Comparison of ENCODE assay signal across 8 mouse cellular contexts in the genomic region with DNA sequence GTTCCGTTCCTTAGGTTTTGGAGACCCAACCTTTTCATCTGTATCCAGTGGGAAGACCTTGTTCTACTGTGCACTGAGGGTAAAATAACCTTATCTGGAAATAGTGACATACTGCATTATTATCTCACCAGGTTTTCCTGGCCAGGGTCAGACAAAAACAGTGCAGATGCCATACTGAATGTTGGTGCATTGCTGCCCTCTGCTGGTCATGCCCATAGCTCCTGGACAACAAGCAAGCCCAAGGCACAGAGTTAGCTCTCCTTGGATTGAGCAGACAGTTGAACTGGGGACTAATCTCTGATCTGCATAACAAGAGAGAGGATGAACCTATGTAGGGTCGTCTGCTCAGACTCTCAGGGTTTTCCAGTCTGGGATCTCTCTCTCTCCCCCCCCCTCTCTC. TPM values are rescaled to one million over a fixed set of nuclear protein-coding genes. Genes with fewer than 3 reads are reported as not detected.
DNase-seq lines count a peak whose midpoint lies in the region; ATAC-seq and TF ChIP-seq lines count a peak whose summit lies in the region.

No protein-coding gene starts in this region.

- no peak for TF ChIP-seq EP300 in CH12.LX (IDR thresholded peaks at IDR 0.05; ENCODE audit: low read length)
- no peak; the same call in 1 of the 2 replicates for TF ChIP-seq EP300 in heart, postnatal 0 days (IDR thresholded peaks at IDR 0.05; ENCODE audit: low read depth)
- no peak for TF ChIP-seq EP300 in liver, embryonic 14.5 days (IDR thresholded peaks at IDR 0.05; ENCODE audit: low read depth)

- no peaks in the 10 kb centered on the region for H3K36me3 ChIP-seq in CH12.LX (replicated peaks in 1 of 2; ENCODE audit: control insufficient read depth in 1 of 2, insufficient read depth in 1 of 2, low read length in 1 of 2)
- no peaks in the 10 kb centered on the region for H3K36me3 ChIP-seq in forebrain, embryonic 11.5 days (ENCODE audit: control insufficient read depth, insufficient read depth, low read length)
- H3K36me3 ChIP-seq in heart, postnatal 0 days (replicated peaks; ENCODE audit: control insufficient read depth, insufficient read depth, low read length): no peaks in the 10 kb centered on the region
- no peaks in the 10 kb centered on the region for H3K36me3 ChIP-seq in liver, embryonic 14.5 days (replicated peaks; ENCODE audit: control insufficient read depth, insufficient read depth, low read depth)
- no peaks in the 10 kb centered on the region for H3K36me3 ChIP-seq in neural tube, embryonic 13.5 days

- no peaks in the 10 kb centered on the region for H3K79me2 ChIP-seq in CH12.LX (replicated peaks; ENCODE audit: control insufficient read depth, extremely low read depth, insufficient read depth, poor library complexity, severe bottlenecking)

- in situ Hi-C loops in CH12.LX (cut with MboI; ENCODE audit: low pct_ligation_motif_present, low pct_unique_long_range_greater_than_20kb, low sequenced_read_pairs): loop anchor here (25.0 kb wide), 1 partner anchor 490 kb away; the partner anchor contains the start of gene Ccdc63

- 36% methylated on average over 2 of the region's 2 CpGs for WGBS in forebrain, embryonic 11.5 days
- 11% methylated on average over 2 of the region's 2 CpGs for WGBS in heart, postnatal 0 days
- WGBS in liver, embryonic 14.5 days (ENCODE audit: insufficient replicate concordance): 33% methylated on average over 2 of the region's 2 CpGs
- 44% methylated on average over 2 of the region's 2 CpGs for WGBS in neural tube, embryonic 13.5 days

- H3K9ac ChIP-seq in CH12.LX (ENCODE audit: insufficient read depth, low read depth): no peak overlapping the region
- no peak overlapping the region for H3K9ac ChIP-seq in forebrain, embryonic 11.5 days (ENCODE audit: low read length)
- no peak overlapping the region for H3K9ac ChIP-seq in heart, postnatal 0 days (replicated peaks; ENCODE audit: low read depth, low read length)
- H3K9ac ChIP-seq in liver, embryonic 14.5 days (replicated peaks): no peak overlapping the region
- H3K9ac ChIP-seq in neural tube, embryonic 13.5 days: no peak overlapping the region

- H3K27ac ChIP-seq in CH12.LX (ENCODE audit: insufficient read depth, low read depth): no peak overlapping the region
- H3K27ac ChIP-seq in forebrain, embryonic 11.5 days (ENCODE audit: low read depth, low read length): no peak overlapping the region
- H3K27ac ChIP-seq in heart, postnatal 0 days (ENCODE audit: low read depth): peak overlapping the region; percentile 54
- no peak overlapping the region for H3K27ac ChIP-seq in liver, embryonic 14.5 days
- no peak overlapping the region for H3K27ac ChIP-seq in neural tube, embryonic 13.5 days (replicated peaks)

- no peaks in the 10 kb centered on the region for H3K27me3 ChIP-seq in CH12.LX (replicated peaks)
- H3K27me3 ChIP-seq in forebrain, embryonic 11.5 days (ENCODE audit: control insufficient read depth, insufficient read depth, low read length): no peaks in the 10 kb centered on the region
- H3K27me3 ChIP-seq in heart, postnatal 0 days (ENCODE audit: control insufficient read depth, insufficient read depth, low read length): no peaks in the 10 kb centered on the region
- no peaks in the 10 kb centered on the region for H3K27me3 ChIP-seq in liver, embryonic 14.5 days (ENCODE audit: control insufficient read depth, insufficient read depth, low read length)
- H3K27me3 ChIP-seq in neural tube, embryonic 13.5 days: no peaks in the 10 kb centered on the region

- DNase-seq in CH12.LX (ENCODE audit: extremely low read depth): peak; percentile 87
- peak; percentile 43 for DNase-seq in c-Kit-negative CD71-positive TER-119-positive erythroid progenitor cells, embryonic 14.5 days (ENCODE audit: low read depth, low spot score)
- peak; percentile 93 for DNase-seq in forebrain, embryonic 11.5 days (ENCODE audit: low spot score)
- DNase-seq in heart, postnatal 0 days (ENCODE audit: low spot score): peak; percentile 92
- DNase-seq in kidney, postnatal 25 days: peak; percentile 87 to 95
- DNase-seq in liver, embryonic 14.5 days (ENCODE audit: low read depth in 3 of 3, low spot score in 3 of 3): peak; percentile 50 to 51 (median 50)
- peak; percentile 64 for DNase-seq in telencephalon, adult 2 months (ENCODE audit: low read depth, low spot score)

- dilution Hi-C loops in CH12.LX (cut with MboI; ENCODE audit: extremely low pct_ligation_motif_present, extremely low pct_unique_long_range_greater_than_20kb, low sequenced_read_pairs): no loop called here

- no peaks in the 10 kb centered on the region for H3K9me3 ChIP-seq in CH12.LX (replicated peaks; ENCODE audit: low read length)
- no peaks in the 10 kb centered on the region for H3K9me3 ChIP-seq in forebrain, embryonic 11.5 days (ENCODE audit: control insufficient read depth, low read length)
- H3K9me3 ChIP-seq in heart, postnatal 0 days (replicated peaks; ENCODE audit: control insufficient read depth, low read length): no peaks in the 10 kb centered on the region
- no peaks in the 10 kb centered on the region for H3K9me3 ChIP-seq in liver, embryonic 14.5 days (ENCODE audit: control insufficient read depth, low read length)
- H3K9me3 ChIP-seq in neural tube, embryonic 13.5 days: no peaks in the 10 kb centered on the region

- no peak overlapping the region for H3K4me3 ChIP-seq in CH12.LX (replicated peaks in 1 of 3; ENCODE audit: low read depth in 2 of 3, low read length in 2 of 3, poor library complexity in 1 of 3)
- no peak overlapping the region for H3K4me3 ChIP-seq in forebrain, embryonic 11.5 days (ENCODE audit: low read depth, low read length)
- H3K4me3 ChIP-seq in heart, postnatal 0 days (ENCODE audit: low read depth, low read length): no peak overlapping the region
- no peak overlapping the region for H3K4me3 ChIP-seq in liver, embryonic 14.5 days (ENCODE audit: insufficient read depth in 1 of 2, low read depth in 2 of 2, low read length in 2 of 2)
- H3K4me3 ChIP-seq in neural tube, embryonic 13.5 days: no peak overlapping the region

- TF ChIP-seq POLR2A in CH12.LX (IDR thresholded peaks at IDR 0.05; ENCODE audit: low read depth, low read length): no peak

- 0 out of 2 replicates have a peak, but pooled peaks have one; percentile 53 for ATAC-seq in forebrain, embryonic 11.5 days (replicated peaks; ENCODE audit: low FRiP score)
- peak; percentile 85 for ATAC-seq in heart, postnatal 0 days (ENCODE audit: insufficient read depth, low read depth)
- peak; percentile 47; the same call in 1 of the 2 replicates for ATAC-seq in liver, embryonic 14.5 days (ENCODE audit: insufficient read depth)
- ATAC-seq in neural tube, embryonic 13.5 days (ENCODE audit: low read depth): peak; percentile 80; the same call in 1 of the 2 replicates

- peak; percentile 87 to 96 for TF ChIP-seq CTCF in CH12.LX (conservative IDR thresholded peaks at IDR 0.05 in 1 of 2, IDR thresholded peaks at IDR 0.05 in 1 of 2; ENCODE audit: low read depth in 2 of 2, low read length in 2 of 2)
- TF ChIP-seq CTCF in heart, postnatal 0 days (IDR thresholded peaks at IDR 0.05; ENCODE audit: low read depth): peak; percentile 99
- TF ChIP-seq CTCF in liver, embryonic 14.5 days (IDR thresholded peaks at IDR 0.05; ENCODE audit: low read depth): peak; percentile 94

- no peak overlapping the region for H3K4me2 ChIP-seq in CH12.LX (ENCODE audit: insufficient read depth, low read depth, poor library complexity, severe bottlenecking)
- H3K4me2 ChIP-seq in forebrain, embryonic 11.5 days (ENCODE audit: low read depth, low read length, severe bottlenecking): no peak overlapping the region
- no peak overlapping the region for H3K4me2 ChIP-seq in heart, postnatal 0 days (ENCODE audit: low read depth, low read length)
- no peak overlapping the region for H3K4me2 ChIP-seq in liver, embryonic 14.5 days (ENCODE audit: low read depth)
- no peak overlapping the region for H3K4me2 ChIP-seq in neural tube, embryonic 13.5 days

- H3K4me1 ChIP-seq in CH12.LX (ENCODE audit: control insufficient read depth in 1 of 2, insufficient read depth in 2 of 2): peaks cover 2 to 6% of the 10 kb centered on the region in 2 experiments; a peak in 1 of 4 replicates
- H3K4me1 ChIP-seq in forebrain, embryonic 11.5 days (replicated peaks; ENCODE audit: control insufficient read depth, insufficient read depth, low read length): no peaks in the 10 kb centered on the region
- peaks cover 10% of the 10 kb centered on the region for H3K4me1 ChIP-seq in heart, postnatal 0 days (ENCODE audit: control insufficient read depth, insufficient read depth)
- peaks cover 0 to 9% of the 10 kb centered on the region in 2 experiments; a peak in 3 of 4 replicates for H3K4me1 ChIP-seq in liver, embryonic 14.5 days (replicated peaks; ENCODE audit: control insufficient read depth in 2 of 2, insufficient read depth in 2 of 2, low read length in 1 of 2)
- 0 out of 2 replicates have a peak, but pooled peaks cover under 1% of the 10 kb centered on the region for H3K4me1 ChIP-seq in neural tube, embryonic 13.5 days (replicated peaks)

- peak; percentile 97 for TF ChIP-seq RAD21 in CH12.LX (IDR thresholded peaks at IDR 0.05; ENCODE audit: low read depth, low read length)

TF ChIP-seq in CH12.LX, 34 proteins besides CTCF, POLR2A, EP300 and RAD21 (continues in another document):
- TF ChIP-seq MXI1 (IDR thresholded peaks at IDR 0.05; ENCODE audit: low read depth, low read length) (no peak), SMC3 (IDR thresholded peaks at IDR 0.05; ENCODE audit: low read depth, low read length) (peak; percentile 91)

RNA-seq across cellular contexts. Expression of gene Ift81, which starts 12.9 kb away (rescaled TPM):
- total RNA-seq in CH12.LX (2012; rRNA removed) (3.4 and 5.0 TPM in 2 replicates), CH12.LX (2014; rRNA removed) (4.1 and 6.4 TPM in 2 replicates)
- polyA plus RNA-seq in CH12.LX (2012; ENCODE audit: insufficient read length, low read depth): 3.1 and 3.9 TPM in 2 replicates
- 49.4 TPM in 2 replicates for polyA plus RNA-seq in forebrain, embryonic 11.5 days (2014; fragmentation: Nextera tagmentation; extraction: Ambion mirVana)
- total RNA-seq in heart, postnatal 0 days (2014; rRNA removed; ENCODE audit: low replicate concordance): 36.3 and 43.8 TPM in 2 replicates
- 50.3 and 51.6 TPM in 2 replicates for polyA plus RNA-seq in heart, postnatal 0 days (2015; fragmentation: Nextera tagmentation; extraction: Ambion mirVana)
- polyA plus RNA-seq in liver, embryonic 14.5 days (2012; rRNA removed): 0.68 and 0.93 TPM in 2 replicates
- 2.0 and 2.2 TPM in 2 replicates for polyA plus RNA-seq in liver, embryonic 14.5 days (2014; fragmentation: Nextera tagmentation; extraction: Ambion mirVana)
- polyA plus RNA-seq in neural tube, embryonic 13.5 days (2015; fragmentation: Nextera tagmentation; extraction: Ambion mirVana): 54.0 and 57.8 TPM in 2 replicates

RNA-seq across cellular contexts. Expression of gene P2rx7, which starts 16.5 kb away (rescaled TPM):
- 0.59 and 0.76 TPM in 2 replicates for total RNA-seq in CH12.LX (2012; rRNA removed)
- total RNA-seq in CH12.LX (2014; rRNA removed): 1.4 and 1.5 TPM in 2 replicates
- polyA plus RNA-seq in CH12.LX (2012; ENCODE audit: insufficient read length, low read depth): 1.5 and 1.8 TPM in 2 replicates
- 0.32 and 0.77 TPM in 2 replicates for polyA plus RNA-seq in forebrain, embryonic 11.5 days (2014; fragmentation: Nextera tagmentation; extraction: Ambion mirVana)
- total RNA-seq in heart, postnatal 0 days (2014; rRNA removed; ENCODE audit: low replicate concordance): 2.7 and 4.4 TPM in 2 replicates
- 1.6 and 2.2 TPM in 2 replicates for polyA plus RNA-seq in heart, postnatal 0 days (2015; fragmentation: Nextera tagmentation; extraction: Ambion mirVana)
- polyA plus RNA-seq in liver, embryonic 14.5 days (2012; rRNA removed): 0.83 and 1.7 TPM in 2 replicates
- polyA plus RNA-seq in liver, embryonic 14.5 days (2014; fragmentation: Nextera tagmentation; extraction: Ambion mirVana): 0.83 and 0.99 TPM in 2 replicates
- polyA plus RNA-seq in neural tube, embryonic 13.5 days (2015; fragmentation: Nextera tagmentation; extraction: Ambion mirVana): 5.8 and 5.9 TPM in 2 replicates

Comparison
In these comparisons a context has a peak if more than half of its experiments do, and no peak if none do; other contexts are left out.
1. DNase-seq: peak in every context shown above with its lines; median percentile 93 in forebrain, embryonic 11.5 days; 92 in heart, postnatal 0 days; 91 in kidney, postnatal 25 days; 87 in CH12.LX; 64 in telencephalon, adult 2 months; 50 in liver, embryonic 14.5 days; 43 in c-Kit-negative CD71-positive TER-119-positive erythroid progenitor cells, embryonic 14.5 days.
2. RNA of gene Ift81, which starts 12.9 kb away (polyA plus RNA-seq): 54.0 to 57.8 TPM in neural tube, embryonic 13.5 days, 50.3 to 51.6 TPM in heart, postnatal 0 days and 49.4 TPM in forebrain, embryonic 11.5 days; 3.1 to 3.9 TPM in CH12.LX and 0.68 to 2.2 TPM in liver, embryonic 14.5 days; every median in the first group is over 10 times any median in the second.
3. Peak in every context shown above with its lines, with median percentiles within 50 percentile points of each other: CTCF ChIP-seq and ATAC-seq.